Mouse (Mus musculus) embryonic facial prominence, embryonic 10.5 days (tissue): ENCODE results near the gene Gm18596. TPM values are rescaled to one million over a fixed set of nuclear protein-coding genes. Genes with fewer than 3 reads are reported as not detected.

Experiments used
- DNase-seq: peaks from one replicate; pipeline ENCODE4 v3.0.0-alpha.2; 2017; ENCODE audit warnings: low spot score
- H3K27ac ChIP-seq: fragments of 300-500 bp; sonication (generic); replicated peaks from 2 replicates; pipeline ENCODE4 v1.5.1; 2016; ENCODE audit warnings: mild to moderate bottlenecking
- H3K27me3 ChIP-seq: fragments of 300-500 bp; sonication (generic); replicated peaks from 2 replicates; pipeline ENCODE4 v1.6.1; 2016; ENCODE audit warnings: low read depth, mild to moderate bottlenecking; ENCODE audit not compliant: poor library complexity, severe bottlenecking
- H3K36me3 ChIP-seq: fragments of 300-500 bp; sonication (generic); replicated peaks from 2 replicates; pipeline ENCODE4 v1.6.1; 2016; ENCODE audit warnings: mild to moderate bottlenecking, moderate library complexity
- H3K4me1 ChIP-seq: fragments of 300-500 bp; sonication (generic); 2 replicates; pipeline ENCODE4 v1.6.1; 2016
- H3K4me3 ChIP-seq: fragments of 300-500 bp; sonication (generic); 2 replicates; pipeline ENCODE4 v1.5.1; 2016; ENCODE audit warnings: mild to moderate bottlenecking, moderate library complexity
- H3K9me3 ChIP-seq: fragments of 300-500 bp; sonication (generic); 2 replicates; pipeline ENCODE4 v1.6.1; 2016; ENCODE audit warnings: mild to moderate bottlenecking
- WGBS: fragments of 180-500 bp; shearing (Covaris S2); methylation state at CpG from one replicate; pipeline ENCODE4 v1.1.7; 2016; 5-methylcytosine and 5-hydroxymethylcytosine counted together
- polyA plus RNA-seq: library from polyadenylated mRNA; unstranded; fragments of >200 nt; fragmentation: Nextera tagmentation; extraction: Ambion mirVana; gene quantifications from 2 replicates; pipeline ENCODE4 v1.2.1, GENCODE M21; 2016

The Gm18596 gene
- polyA plus RNA-seq, 1 experiment from 2014 or later, result not detected

DNA sequence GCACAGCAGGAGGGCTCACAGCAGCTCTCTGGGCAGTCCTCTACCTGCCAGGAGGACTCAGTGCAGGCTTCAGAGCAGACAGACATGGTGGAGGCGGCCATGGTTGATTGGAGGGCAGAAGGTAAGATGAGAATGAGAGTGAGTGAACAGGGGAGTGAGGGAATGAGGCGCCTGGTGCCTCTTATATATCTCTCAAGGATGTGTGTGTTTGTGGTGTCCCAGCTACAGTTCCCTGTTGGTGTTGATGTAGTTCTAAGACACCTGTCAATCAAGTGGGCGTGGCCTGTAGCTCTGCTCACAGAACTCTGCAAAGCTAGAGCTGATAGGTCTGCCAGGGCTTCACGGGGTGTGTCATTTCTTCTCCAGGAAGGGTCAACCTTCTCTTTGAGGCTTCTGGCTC, 45.3 kb downstream of the Gm18596 start, which contains the start of gene Gm9508:
Gene Gm9508 (minus strand): TSS at position 101 of the 400 bp plus-strand sequence.
- H3K4me3 ChIP-seq, result no peak within 1 kb of the TSS
- no peaks in the 10 kb centered on the region for H3K27me3 ChIP-seq
- H3K4me1 ChIP-seq, result peaks cover 29% of the 10 kb centered on the region
- no peaks in the 10 kb centered on the region for H3K36me3 ChIP-seq
- no peak within 1 kb of the TSS for H3K27ac ChIP-seq
- WGBS, result 33% methylated on average over 4 of the region's 4 CpGs
- no peak for DNase-seq
- H3K9me3 ChIP-seq, result no peaks in the 10 kb centered on the region

Other genes with a start within 250 kb of the Gm18596 start
- gene Fam207a, start 226.9 kb downstream of the Gm18596 start, polyA plus RNA-seq, result 43.9 and 46.9 TPM in 2 replicates
- gene Itgb2, start 212.4 kb downstream of the Gm18596 start, polyA plus RNA-seq, result 0.60 and 1.3 TPM in 2 replicates
- gene Pttg1ip, start 160.9 kb downstream of the Gm18596 start, polyA plus RNA-seq, result 65.6 and 71.0 TPM in 2 replicates
- 419 and 445 TPM in 2 replicates for gene Sumo3, start 136.5 kb downstream of the Gm18596 start, polyA plus RNA-seq
- gene Gm49325, start 136.4 kb downstream of the Gm18596 start, polyA plus RNA-seq, result 1.9 and 8.0 TPM in 2 replicates
- gene Ube2g2, start 120.4 kb downstream of the Gm18596 start, polyA plus RNA-seq, result 98.9 and 101 TPM in 2 replicates
- gene Tspear, start 56.1 kb downstream of the Gm18596 start, polyA plus RNA-seq, result 0.97 and 1.2 TPM in 2 replicates
- gene Gm19402, start 51.9 kb downstream of the Gm18596 start, polyA plus RNA-seq, result not detected in 2 replicates
- not detected in 2 replicates for gene Gm9508, start 45.4 kb downstream of the Gm18596 start, polyA plus RNA-seq
- gene Gm10272, start 36.0 kb downstream of the Gm18596 start, polyA plus RNA-seq, result not detected in 2 replicates
- not detected in 2 replicates for gene Gm10024, start 31.2 kb downstream of the Gm18596 start, polyA plus RNA-seq
- not detected in 2 replicates for gene Gm10142, start 26.8 kb downstream of the Gm18596 start, polyA plus RNA-seq
- gene Krtap12-1, start 22.0 kb downstream of the Gm18596 start, polyA plus RNA-seq, result not detected in 2 replicates
- gene Gm10100, start 16.2 kb downstream of the Gm18596 start, polyA plus RNA-seq, result not detected in 2 replicates
- gene Gm9736, start 8.7 kb upstream of the Gm18596 start, polyA plus RNA-seq, result not detected in 2 replicates
- gene Gm3233, start 17.0 kb upstream of the Gm18596 start, polyA plus RNA-seq, result not detected in 2 replicates
- gene Gm3238, start 28.7 kb upstream of the Gm18596 start, polyA plus RNA-seq, result not detected in 2 replicates
- not detected in 2 replicates for gene Gm7138, start 34.3 kb upstream of the Gm18596 start, polyA plus RNA-seq
- not detected in 2 replicates for gene Gm3250, start 39.9 kb upstream of the Gm18596 start, polyA plus RNA-seq
- not detected in 2 replicates for gene Gm7137, start 45.6 kb upstream of the Gm18596 start, polyA plus RNA-seq
- gene Gm9639, start 52.4 kb upstream of the Gm18596 start, polyA plus RNA-seq, result not detected in 2 replicates
- gene Gm19668, start 56.5 kb upstream of the Gm18596 start, polyA plus RNA-seq, result not detected in 2 replicates
- gene Gm9507, start 69.2 kb upstream of the Gm18596 start, polyA plus RNA-seq, result not detected in 2 replicates
- not detected in 2 replicates for gene Gm2696, start 72.0 kb upstream of the Gm18596 start, polyA plus RNA-seq
- not detected in 2 replicates for gene Krtap10-4, start 84.5 kb upstream of the Gm18596 start, polyA plus RNA-seq
- gene Krtap10-10, start 93.3 kb upstream of the Gm18596 start, polyA plus RNA-seq, result not detected in 2 replicates
- not detected in 2 replicates for gene Gm36176, start 104.2 kb upstream of the Gm18596 start, polyA plus RNA-seq
- not detected in 2 replicates for gene Gm10318, start 110.2 kb upstream of the Gm18596 start, polyA plus RNA-seq
- gene Gm3285, start 119.3 kb upstream of the Gm18596 start, polyA plus RNA-seq, result not detected in 2 replicates
- gene Lrrc3, start 159.9 kb upstream of the Gm18596 start, polyA plus RNA-seq, result 2.2 and 2.3 TPM in 2 replicates
- 0.54 and 0.85 TPM in 2 replicates for gene Trpm2, start 227.9 kb upstream of the Gm18596 start, polyA plus RNA-seq
- 31.0 and 33.7 TPM in 2 replicates for gene 1810043G02Rik, start 235.9 kb upstream of the Gm18596 start, polyA plus RNA-seq